Mouse (Mus musculus): Measurements from ENCODE around the gene Rybp.

Rybp gene

GRCm38 (mm10) chr6:100287334-100288015 is at the start of gene Rybp:
TSS of gene Rybp (minus strand) at chr6:100287485.
- in situ Hi-C loops (cut with MboI, MseI) = loop anchor here (25.0 kb wide), 1 partner anchor 550 kb away; the partner anchor contains the start of gene Ppp4r2

GRCm38 (mm10) chr6:100336591-100337148 is 49.4 kb upstream of the Rybp start:
- in situ Hi-C loops (cut with MboI, MseI) = no loop called here

GRCm38 (mm10) chr6:100335506-100336144 is 48.3 kb upstream of the Rybp start:
- in situ Hi-C loops (cut with MboI, MseI) = no loop called here

GRCm38 (mm10) chr6:100333745-100334144 is 46.5 kb upstream of the Rybp start:
- in situ Hi-C loops (cut with MboI, MseI) = no loop called here

GRCm38 (mm10) chr6:100332479-100332878 is 45.2 kb upstream of the Rybp start:
- in situ Hi-C loops (cut with MboI, MseI) = no loop called here

GRCm38 (mm10) chr6:100331582-100331981 is 44.3 kb upstream of the Rybp start:
- in situ Hi-C loops (cut with MboI, MseI) = no loop called here

- in situ Hi-C loops (cut with MboI, MseI) = no loop called here
Observed at GRCm38 (mm10) chr6:100331055-100331454, 43.8 kb upstream of the Rybp start.

GRCm38 (mm10) chr6:100329542-100329941 is 42.3 kb upstream of the Rybp start:
- in situ Hi-C loops (cut with MboI, MseI) = no loop called here

- in situ Hi-C loops (cut with MboI, MseI) = no loop called here
Observed at GRCm38 (mm10) chr6:100327050-100327449, 39.8 kb upstream of the Rybp start.

GRCm38 (mm10) chr6:100323756-100324430 is 36.6 kb upstream of the Rybp start:
- in situ Hi-C loops (cut with MboI, MseI) = no loop called here

GRCm38 (mm10) chr6:100322561-100322960 is 35.3 kb upstream of the Rybp start:
- in situ Hi-C loops (cut with MboI, MseI) = no loop called here

GRCm38 (mm10) chr6:100322145-100322544 is 34.9 kb upstream of the Rybp start:
- in situ Hi-C loops (cut with MboI, MseI) = no loop called here

- in situ Hi-C loops (cut with MboI, MseI) = no loop called here
Observed at GRCm38 (mm10) chr6:100314201-100314600, 26.9 kb upstream of the Rybp start.

GRCm38 (mm10) chr6:100311167-100311566 is 23.9 kb upstream of the Rybp start:
- in situ Hi-C loops (cut with MboI, MseI) = no loop called here

- in situ Hi-C loops (cut with MboI, MseI) = no loop called here
Observed at GRCm38 (mm10) chr6:100304831-100305230, 17.5 kb upstream of the Rybp start.

- in situ Hi-C loops (cut with MboI, MseI) = no loop called here
Observed at GRCm38 (mm10) chr6:100301410-100302108, 14.3 kb upstream of the Rybp start.

- in situ Hi-C loops (cut with MboI, MseI) = no loop called here
Observed at GRCm38 (mm10) chr6:100300831-100301230, 13.5 kb upstream of the Rybp start.

GRCm38 (mm10) chr6:100298945-100299344 is 11.7 kb upstream of the Rybp start:
- in situ Hi-C loops (cut with MboI, MseI) = loop anchor here (5.0 to 25.0 kb wide), 2 partner anchors 57 to 538 kb away; partner anchors contain the start of gene Ppp4r2

- in situ Hi-C loops (cut with MboI, MseI) = loop anchor here (5.0 to 25.0 kb wide), 2 partner anchors 55 to 540 kb away; partner anchors contain the start of gene Ppp4r2
Observed at GRCm38 (mm10) chr6:100297536-100297935, 10.3 kb upstream of the Rybp start.

GRCm38 (mm10) chr6:100292411-100292810 is 5.1 kb upstream of the Rybp start:
- in situ Hi-C loops (cut with MboI, MseI) = loop anchor here (25.0 kb wide), 1 partner anchor 545 kb away; the partner anchor contains the start of gene Ppp4r2

- in situ Hi-C loops (cut with MboI, MseI) = loop anchor here (25.0 kb wide), 1 partner anchor 548 kb away; the partner anchor contains the start of gene Ppp4r2
Observed at GRCm38 (mm10) chr6:100289058-100289457, 1.8 kb upstream of the Rybp start.
